Mouse (Mus musculus): ENCODE measurements around the gene Clip2.

Clip2 gene

DNA sequence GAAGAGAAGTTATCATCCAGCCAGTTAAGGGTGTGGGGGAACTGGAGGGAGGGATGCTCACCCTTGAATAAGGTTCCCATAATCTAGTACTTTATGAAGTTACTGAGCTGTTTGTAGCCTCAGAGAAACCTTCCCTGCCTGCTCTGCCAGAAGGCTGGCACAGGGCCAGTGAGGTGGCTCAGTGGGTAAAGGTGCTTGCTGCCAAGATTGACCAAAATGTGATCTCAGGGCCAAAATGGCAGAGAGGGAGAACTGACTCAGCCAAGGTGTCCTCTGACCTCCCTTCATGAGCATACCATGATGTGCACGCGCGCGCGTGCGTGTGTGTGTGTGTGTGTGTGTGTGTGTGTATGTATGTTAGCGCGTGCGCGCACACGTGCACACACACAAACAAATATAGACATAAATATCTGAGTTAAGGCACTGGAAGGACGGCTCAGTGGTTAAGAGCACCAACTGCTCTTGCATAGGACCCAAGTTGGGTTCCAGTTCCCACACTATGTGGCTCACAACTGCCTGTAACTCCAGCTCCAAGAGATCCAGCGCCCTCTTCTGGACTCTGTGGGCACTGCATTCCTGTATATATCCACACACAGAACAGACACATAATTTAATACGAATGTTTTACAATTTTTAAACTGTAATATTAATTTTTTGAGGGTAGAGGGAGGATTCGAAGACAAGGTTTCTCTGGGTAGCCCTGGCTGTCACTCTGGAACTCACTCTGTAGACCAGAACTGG, 26.1 kb downstream of the Clip2 start:
- DNase-seq (ENCODE audit: low read depth): no peak

DNA sequence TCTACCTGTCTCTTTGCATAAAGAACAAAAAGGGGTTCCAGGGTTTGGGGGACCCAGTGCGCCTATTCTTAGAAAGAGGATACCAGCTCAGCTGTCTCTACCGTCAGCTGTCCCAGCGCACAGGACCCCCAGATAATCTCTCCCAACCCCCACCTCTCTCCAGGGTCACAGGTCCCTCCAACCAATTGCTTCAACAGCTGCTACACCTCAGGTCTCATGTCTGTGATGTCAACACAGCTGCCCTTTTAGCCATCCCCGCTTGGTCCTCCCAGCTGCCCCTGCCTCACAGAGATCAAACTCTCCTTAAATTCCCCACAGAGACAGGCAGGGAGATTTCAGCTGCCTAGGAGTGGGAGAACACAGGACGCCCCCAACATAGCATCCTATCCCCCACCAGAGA, 28.5 kb downstream of the Clip2 start:
- no peak for DNase-seq (ENCODE audit: low read depth)

DNA sequence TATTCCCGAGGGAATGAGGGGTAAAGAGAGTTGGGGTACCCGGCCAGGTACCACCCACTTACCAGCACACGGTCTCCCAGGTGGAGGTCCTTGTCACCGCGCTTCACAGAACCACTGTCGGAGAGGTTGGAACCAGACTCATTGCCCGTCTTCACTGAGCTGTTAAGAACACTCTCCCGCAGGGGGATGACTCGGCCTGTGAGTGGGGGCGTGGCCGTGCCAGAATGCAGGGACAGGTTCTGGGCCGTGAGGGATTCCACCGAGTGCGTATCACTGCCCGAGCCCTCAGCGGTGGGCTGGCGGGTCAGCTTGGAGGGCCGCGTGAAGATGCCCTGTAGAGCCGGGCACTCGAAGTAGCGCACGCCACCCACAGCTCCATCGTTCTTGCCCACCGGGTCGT, 29.7 kb downstream of the Clip2 start:
- no peak for DNase-seq (ENCODE audit: low read depth)

DNA sequence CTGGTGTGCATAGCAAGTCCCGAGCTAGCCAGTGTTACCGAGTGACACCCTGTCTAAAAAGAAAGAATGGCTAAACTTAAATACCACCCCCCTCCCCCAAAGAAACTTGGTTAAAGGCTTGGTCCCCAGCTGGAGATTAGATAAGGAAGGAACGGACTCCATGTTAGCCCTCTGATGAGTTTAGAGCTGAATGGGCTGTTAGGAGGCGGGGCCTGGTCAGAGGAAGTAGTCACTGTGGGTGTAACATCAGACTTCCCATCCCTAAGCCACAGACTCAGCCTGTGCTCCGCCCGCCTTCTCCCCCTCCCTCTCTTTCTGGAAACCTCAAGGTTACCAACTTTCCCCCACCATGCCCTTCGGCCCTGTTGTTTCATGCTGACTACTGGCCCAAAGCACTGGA, 30.4 kb downstream of the Clip2 start:
- no peak for DNase-seq (ENCODE audit: low read depth)

DNA sequence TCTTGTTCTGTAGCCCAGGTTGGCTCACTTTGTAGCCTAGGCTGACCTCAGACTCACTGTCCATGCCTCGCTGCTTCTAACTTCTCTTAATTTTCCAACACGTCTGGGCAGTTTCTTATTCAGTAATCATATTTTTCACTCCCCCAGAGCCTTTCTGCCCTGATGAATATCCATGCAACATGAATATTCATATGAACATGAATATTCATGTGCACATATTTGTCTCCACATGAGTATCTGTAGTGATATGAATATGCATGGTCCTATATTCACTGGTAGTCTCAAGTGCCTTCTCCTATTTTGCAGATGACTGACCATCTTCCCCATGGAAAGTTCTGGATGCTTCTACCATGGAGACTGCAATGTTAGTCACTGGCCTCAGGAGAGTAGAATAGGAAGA, 31.1 kb downstream of the Clip2 start:
- DNase-seq (ENCODE audit: low read depth): no peak

DNA sequence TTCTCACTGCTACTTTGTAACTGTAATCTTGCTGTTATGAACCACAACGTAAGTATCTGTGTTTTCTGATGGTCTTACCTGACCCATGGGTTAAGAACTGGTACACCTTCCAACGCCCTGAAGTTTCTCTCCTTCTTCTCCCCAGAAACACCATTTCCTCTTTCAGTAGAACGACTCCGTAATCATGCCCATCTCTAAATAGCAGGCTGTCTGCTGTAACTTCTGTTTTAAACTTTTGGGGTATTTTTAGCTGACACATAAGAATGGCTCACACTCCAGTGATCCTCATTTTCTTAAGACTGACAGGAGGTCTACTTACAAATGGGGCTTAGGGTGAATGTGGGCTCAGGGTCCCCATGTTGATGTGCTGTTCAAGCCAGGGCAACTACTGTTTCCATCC, 32.1 kb downstream of the Clip2 start:
- no peak for DNase-seq (ENCODE audit: low read depth)

DNA sequence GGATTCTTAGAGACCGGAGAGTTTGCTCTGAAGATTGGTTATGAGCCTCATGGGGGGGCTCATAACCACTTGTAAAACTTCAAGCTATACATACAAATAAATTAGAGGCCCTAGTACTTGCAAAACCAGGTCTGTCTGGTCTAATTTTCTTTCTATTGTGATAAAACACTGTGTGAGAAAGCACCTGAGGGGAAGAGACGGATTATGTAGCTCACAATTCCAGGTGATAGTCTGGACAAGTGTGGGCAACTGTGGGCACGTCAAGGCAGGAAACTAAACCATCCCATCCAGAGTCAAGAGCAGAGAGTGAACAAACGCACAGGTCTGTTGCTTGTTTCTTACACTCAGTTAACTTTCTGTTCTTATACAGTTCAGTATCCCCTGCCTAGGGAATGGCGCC, 32.8 kb downstream of the Clip2 start:
- DNase-seq (ENCODE audit: low read depth): no peak

DNA sequence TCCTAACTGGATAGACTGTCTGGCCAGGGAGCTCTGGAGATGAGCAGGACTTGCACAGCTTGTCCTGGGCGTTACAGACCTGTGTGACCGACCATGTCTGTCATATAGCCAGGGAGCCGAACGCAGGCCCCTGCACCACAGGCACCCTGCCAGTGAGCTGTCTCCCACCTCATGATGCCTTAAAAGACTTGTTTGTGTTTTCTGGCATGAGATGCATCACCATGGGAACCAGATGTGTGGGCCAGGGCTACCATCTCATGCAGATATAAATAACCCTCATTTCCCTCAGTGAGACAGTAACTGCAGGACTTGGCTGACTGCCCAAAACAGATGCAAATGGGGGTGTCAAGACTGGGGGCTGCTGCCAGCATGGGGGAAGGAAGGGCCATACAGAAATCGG, 40.1 kb downstream of the Clip2 start:
- DNase-seq (ENCODE audit: low read depth): no peak

DNA sequence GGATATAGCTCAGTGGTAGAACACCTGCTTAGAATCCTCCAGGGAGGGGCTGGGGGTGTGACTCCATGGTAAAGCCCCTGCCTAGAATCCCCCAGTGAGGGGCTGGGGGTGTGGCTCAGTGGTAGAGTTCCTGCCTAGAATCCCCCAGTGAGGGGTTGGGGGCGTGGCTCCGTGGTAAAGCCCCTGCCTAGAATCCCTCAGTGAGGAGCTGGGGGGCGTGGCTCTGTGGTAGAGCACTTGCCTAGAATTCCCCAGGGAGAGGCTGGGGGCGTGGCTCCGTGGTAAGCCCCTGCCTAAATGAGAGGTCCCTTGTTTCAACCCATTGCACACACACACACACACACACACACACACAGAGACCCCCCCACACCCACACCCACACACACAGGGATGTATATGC, 42.0 kb downstream of the Clip2 start:
- DNase-seq (ENCODE audit: low read depth): no peak

DNA sequence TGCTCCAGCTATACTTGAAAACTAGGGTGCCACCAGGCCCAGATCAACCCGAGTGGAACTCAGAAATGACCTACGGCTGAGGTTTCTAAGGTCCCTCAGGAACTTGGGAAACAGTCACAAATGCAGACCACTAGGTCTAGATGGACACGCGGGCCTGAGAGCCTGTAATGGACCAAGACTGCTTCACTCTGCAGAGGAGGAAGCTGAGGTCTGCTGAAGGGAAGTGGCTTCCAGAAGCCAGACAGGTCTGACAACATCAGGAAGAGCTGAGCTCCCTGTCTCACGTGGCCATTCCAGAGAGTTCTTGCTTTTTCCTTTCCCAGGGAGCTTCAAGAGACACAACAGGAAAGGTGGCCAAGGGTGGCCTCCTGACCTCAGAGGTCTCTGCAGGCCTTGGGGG, 43.3 kb downstream of the Clip2 start:
- DNase-seq (ENCODE audit: low read depth): no peak

DNA sequence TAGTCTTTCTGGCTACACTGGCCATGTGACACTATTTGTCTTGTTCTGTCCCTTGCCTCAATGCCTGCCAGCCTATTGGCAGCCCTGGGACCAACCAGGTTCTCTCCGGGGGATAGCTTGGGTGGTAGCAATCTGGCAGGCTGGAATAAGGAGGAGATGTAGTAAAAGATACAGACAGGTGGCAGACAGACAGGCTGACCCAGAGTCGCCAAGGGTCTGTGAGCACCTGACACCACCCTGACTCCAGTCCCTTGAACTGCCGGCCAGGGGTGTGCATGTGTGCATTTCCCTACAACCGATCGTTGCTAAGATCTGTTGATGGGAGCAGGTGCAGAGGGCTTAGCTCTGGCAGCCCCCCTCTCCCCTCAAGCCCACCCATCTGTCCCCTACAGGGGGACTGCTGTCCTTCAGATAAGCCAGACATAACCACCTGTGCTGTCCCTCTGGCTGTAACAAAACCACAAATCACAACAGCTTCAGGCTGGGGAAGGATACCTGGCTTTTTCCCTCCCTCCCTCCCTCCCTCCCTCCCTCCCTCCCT, 44.3 kb downstream of the Clip2 start:
- DNase-seq (ENCODE audit: low read depth): no peak

DNA sequence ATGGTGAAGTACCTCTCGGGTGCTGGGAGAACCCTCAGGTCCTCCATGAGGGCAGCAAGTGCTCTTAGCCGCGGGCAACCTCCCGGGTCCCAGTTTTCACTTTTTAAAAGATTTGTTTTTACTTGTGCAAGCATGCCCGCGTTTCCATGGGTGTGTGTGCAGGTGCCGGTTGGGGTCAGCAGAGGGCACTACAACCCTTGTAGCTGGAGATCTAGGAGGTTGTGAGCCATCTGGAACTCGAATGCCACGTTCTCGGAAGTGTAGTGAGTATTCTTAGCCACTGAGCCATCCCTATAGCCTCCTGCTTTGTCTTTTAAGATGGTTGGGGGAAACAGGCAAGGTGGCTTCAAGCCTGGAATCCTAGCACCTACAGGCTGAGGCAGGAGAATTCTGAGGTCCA, 44.9 kb downstream of the Clip2 start:
- DNase-seq (ENCODE audit: low read depth): peak; percentile 66

DNA sequence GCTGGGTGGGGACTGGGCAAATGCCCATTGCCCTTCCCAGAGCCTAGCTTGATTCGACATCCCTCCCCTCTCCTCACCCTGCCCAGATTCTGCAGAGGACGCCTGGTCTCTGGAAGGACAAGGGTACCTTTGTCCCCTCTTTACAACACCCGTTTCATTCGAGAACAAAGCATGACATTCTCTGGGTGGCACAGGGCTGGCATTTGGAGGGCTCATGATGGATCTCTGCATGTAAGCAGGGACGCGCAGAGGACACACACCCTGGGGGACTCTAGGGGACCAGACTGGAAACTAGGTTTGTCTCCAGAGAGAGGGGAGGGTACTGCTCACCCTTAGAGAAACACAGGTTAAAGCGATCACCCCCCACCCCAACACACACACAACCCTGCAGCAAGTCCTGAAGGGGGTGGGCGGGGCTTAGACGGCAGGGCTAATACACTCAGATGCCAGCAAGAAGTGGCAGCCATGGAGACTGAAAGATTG, 46.4 kb downstream of the Clip2 start:
- no peak for DNase-seq (ENCODE audit: low read depth)

DNA sequence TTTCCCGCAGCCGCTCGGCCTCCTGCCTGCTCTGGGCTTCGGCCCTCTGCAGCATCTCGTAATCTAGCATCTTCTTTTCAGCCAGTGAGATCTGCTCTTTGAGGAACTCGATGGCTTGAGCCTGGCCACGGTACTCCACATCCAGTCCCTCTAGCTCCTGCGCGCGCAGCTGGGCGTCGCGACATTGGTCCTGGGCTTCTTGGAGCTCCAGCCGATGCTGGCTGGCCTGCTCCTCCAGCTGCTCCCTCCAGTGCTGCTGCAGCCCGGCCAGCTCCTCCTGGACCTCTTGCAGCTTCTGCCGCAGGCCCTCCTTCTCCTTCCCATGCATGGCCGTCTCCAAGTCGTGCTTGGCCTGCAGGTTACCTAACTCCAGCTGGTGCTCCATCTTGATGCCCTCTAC, 49.6 kb downstream of the Clip2 start:
- DNase-seq (ENCODE audit: low read depth): no peak

DNA sequence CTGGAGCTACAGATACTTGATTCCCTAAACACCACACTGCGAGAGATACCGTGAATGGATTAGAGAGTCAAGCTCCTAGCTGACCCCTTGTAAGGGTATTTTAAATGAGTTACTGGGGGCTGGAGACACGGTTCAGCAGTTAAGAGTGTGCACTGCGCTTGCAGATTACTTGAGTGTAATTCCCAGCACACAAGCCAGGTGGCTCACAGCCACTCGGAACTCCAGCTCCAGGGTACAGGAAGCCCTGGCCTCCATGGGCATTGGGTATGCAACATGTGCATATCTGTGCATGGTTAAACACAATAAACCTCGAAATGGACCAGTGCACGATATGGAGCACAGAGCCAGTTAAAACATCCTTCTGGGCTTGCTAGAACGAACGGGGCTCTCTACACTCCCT, 50.8 kb downstream of the Clip2 start:
- DNase-seq (ENCODE audit: low read depth): no peak

DNA sequence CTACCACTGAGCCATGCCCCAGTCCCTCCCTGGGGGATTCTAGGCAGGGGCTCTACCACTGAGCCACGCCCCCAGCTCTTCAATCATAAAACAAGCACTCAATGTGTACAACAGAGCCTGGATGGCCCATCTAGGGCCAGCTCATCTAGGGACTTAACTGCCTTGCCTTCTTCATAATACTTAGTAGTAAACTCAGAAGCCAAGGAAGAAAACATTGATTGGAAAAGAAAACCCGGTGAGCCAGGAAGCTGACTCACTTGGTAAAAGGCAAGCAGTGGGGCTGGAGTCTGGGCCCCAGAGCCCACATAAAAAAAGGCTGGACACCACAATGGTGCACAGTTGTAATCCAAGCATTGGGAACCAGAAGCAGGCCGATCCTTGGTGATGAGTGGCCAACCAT, 51.6 kb downstream of the Clip2 start:
- no peak for DNase-seq (ENCODE audit: low read depth)

DNA sequence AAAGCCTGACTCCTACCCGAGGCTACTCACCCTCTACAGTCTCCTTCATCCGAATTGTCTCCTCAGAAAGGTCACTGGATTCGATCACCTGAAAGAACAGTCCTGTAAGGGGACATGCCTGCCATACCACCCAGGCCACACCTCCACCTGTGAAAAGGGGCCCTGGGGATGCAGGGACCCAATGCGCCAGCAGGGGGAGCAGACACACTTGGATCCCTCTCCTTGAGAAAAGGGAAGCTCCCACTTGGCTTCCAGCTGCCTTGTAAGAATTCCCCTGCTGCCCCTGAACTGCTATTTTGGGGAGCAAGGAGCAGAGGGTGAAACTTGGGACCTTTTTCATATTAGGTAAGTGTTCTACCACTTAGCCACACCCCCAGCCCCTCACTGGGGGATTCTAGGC, 52.2 kb downstream of the Clip2 start:
- DNase-seq (ENCODE audit: low read depth): no peak

DNA sequence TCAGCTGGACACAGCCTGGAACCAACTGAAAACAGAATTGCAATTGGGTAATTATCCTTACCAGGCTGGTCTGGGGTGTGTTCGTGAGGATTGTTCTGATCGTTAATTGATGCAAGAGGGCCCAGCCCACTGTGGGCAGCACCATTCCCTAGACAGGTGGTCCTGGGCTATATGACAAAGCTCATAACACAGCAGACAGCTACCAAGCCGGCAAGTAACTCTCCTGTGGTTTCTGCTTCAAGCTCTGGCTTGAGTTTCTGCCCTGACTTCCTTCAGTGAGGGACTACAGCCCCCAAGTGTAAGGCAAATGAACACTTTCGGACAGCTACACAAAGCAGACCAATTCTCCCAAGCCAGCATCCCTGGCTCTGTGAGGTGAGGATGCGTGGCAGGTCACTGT, 55.2 kb downstream of the Clip2 start:
- no peak for DNase-seq (ENCODE audit: low read depth)

DNA sequence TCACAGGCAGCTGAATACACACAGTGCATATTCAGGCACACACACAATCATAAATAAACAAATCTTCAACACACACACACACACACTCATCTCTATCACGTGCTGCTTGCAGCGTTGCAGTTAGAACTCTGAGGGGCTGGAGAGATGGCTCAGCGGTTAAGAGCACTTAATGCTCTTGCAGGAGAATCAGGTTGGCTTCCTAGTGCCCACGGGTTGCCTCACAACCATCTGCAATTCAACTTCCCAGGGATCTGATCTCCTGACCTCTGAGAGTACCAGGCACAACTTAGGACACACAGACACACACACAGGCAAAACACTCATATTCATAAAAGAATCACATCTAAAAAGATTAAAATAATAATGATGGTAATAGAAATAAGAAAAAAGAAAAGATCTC, 56.4 kb downstream of the Clip2 start:
- DNase-seq (ENCODE audit: low read depth): no peak

DNA sequence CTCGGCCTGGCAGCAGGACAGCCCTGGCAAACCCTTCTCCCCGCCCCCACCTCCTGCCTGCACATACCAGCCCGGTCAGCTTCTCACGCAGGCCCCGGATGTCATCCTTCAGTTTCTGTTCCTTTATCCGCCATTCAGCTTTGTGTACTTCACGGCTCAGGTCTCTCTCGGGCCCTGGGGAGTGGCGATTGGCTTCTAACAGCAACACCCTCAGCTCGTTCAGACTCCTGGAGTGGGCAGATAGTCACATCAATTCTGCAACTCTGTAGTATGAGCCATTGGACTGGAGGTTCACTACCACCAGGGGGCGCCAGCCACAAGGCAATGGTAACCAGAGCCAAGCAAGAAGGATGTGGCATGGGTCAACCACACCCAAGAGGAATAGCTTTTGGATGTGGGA, 58.1 kb downstream of the Clip2 start:
- peak; percentile 56 for DNase-seq (ENCODE audit: low read depth)

DNA sequence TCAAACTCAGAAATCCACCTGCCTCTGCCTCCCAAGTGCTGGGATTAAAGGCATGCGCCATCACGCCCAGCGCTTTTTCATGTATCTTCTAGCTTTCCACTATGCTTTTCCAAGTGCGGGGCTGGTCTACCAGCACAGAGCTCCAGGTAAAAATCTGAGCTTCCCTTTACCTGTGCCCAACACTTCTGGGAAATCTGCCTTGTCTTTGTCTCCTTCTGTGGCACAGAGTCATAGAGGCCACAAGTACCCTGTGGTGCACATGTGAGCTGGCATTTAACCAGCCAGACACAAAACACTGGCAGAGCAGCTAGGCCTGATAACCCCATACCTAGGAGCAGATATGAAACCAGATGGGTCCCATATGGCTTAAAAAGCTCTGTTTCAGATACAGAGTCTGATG, 59.3 kb downstream of the Clip2 start:
- no peak for DNase-seq (ENCODE audit: low read depth)

DNA sequence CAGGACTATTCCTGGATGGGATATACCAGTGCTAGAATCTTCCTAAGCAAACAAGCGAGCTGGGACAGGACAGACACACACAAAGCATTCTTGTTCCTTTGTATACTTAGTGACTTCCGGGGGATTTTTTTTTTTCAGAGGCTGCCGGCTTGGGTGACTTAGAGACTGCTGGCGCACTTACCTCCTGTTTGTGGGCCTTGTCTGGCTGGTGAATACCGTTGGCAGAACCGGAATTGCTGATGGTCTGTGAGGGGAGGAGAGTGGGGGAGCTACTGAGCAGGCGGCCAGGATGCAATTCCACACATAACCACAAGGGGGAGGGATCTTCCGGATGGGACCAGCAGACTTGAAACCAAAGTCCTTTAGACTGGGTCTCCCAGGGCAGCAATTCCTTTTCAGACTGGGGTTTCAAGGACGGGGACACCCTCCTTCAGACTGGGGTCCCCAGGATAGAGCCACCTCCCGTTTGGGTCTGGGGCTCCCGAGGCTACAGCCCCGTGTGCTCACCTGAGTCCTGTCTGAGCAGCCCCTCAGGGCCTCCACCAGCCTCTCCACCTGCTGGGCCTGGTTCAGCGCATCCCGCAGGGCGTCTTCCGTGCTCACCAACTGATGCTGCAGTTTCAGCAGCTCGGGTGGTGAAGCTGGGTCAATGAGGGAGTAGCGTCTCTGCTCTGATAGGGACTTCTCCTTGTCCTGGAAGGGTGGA, 60.4 kb downstream of the Clip2 start:
- DNase-seq (ENCODE audit: low read depth): peak; percentile 76

DNA sequence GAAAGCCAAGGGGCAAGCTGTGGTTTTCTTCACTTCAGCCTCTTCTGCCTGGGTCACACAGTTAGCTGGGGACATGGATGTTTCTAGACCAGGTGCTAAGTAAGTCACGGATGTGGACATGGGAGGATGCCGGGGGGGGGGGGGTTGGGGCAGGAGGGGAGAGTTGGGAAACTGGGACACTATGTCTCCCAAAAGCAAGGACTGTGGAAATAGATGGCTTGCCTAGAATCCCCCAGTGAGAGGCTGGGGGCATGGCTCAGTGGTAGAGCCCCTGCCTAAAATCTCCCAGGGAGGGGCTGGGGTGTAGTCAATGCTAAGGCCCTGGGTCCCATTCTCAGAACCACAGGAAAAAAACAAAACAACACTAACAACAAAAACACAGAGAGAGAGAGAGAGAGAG, 61.0 kb downstream of the Clip2 start:
- no peak for DNase-seq (ENCODE audit: low read depth)

DNA sequence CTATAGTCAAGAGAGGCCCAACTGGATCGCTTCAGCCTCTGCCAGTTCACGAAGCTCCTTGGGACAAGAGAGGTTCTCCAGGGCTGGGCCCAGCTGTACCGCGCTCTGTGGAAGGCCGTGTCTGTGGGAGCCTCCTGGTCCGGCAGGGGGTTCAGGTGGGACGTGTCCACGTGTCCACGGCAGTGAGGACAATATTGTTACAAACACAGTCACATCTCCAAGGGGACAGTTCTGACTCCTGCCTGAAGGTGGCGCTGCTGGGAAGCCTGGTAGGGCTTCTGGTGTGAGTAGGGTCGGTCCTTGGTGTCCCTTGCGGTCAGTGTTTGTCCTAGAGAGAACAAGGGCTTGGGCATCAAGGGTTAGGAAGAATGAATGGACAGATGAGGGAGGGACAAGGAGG, 61.8 kb downstream of the Clip2 start:
- no peak for DNase-seq (ENCODE audit: low read depth)

Data from fibroblast of lung, adult 2 months (primary cell).